Mouse (Mus musculus) gastrocnemius, postnatal 25 days (tissue): ENCODE measurements around the gene Serpinh1. TPM values are rescaled to one million over a fixed set of nuclear protein-coding genes. Genes with fewer than 3 reads are reported as not detected.

ENCODE experiments used
- DNase-seq: peaks from one replicate; pipeline ENCODE4 v3.0.0; 2022
- long read RNA-seq, 2 experiments: library from polyadenylated mRNA; stranded (forward); transcript quantifications; one replicate each; pipeline ENCODE4 v2.0.0; 2021
- total RNA-seq, 2 experiments: library from RNA; stranded (reverse); gene quantifications; 1 replicate in 1 of 2; 2 replicates in 1 of 2; pipeline ENCODE4 v1.2.3; 2021

Gene Serpinh1
- 100 to 1,000 TPM; 123 to 166 TPM for total RNA-seq
- long read RNA-seq, experiment 1, transcript Serpinh1-201 (5 exons, 2,215 nt): major isoform, 124 of 224 reads
- long read RNA-seq, experiment 1, partial matches to known transcripts: 4 of 224 reads
- long read RNA-seq, experiment 1, other reads (novel, unspliced or antisense): 89 of 224 reads
- long read RNA-seq, experiment 2, transcript Serpinh1-201 (5 exons, 2,215 nt): major isoform, 197 of 288 reads
- long read RNA-seq, experiment 2, transcript Serpinh1-203 (6 exons, 2,128 nt): minor isoform, 6 of 288 reads
- long read RNA-seq, experiment 2, partial matches to known transcripts: 11 of 288 reads
- long read RNA-seq, experiment 2, other reads (novel, unspliced or antisense): 72 of 288 reads

- peak; percentile 92 for DNase-seq
These were observed at the start of gene Serpinh1 for GRCm38 (mm10) chr7:99352526-99353400. Gene Serpinh1, minus strand, starts transcription at chr7:99353239.

- DNase-seq: no peak
These were observed 49.4 kb upstream of the Serpinh1 start for GRCm38 (mm10) chr7:99402477-99402876.

GRCm38 (mm10) chr7:99401373-99401772 lies 48.3 kb upstream of the Serpinh1 start:
- no peak for DNase-seq

GRCm38 (mm10) chr7:99396994-99397659 lies 44.1 kb upstream of the Serpinh1 start:
- DNase-seq: no peak

GRCm38 (mm10) chr7:99395908-99396616 lies 43.0 kb upstream of the Serpinh1 start:
- no peak for DNase-seq

GRCm38 (mm10) chr7:99395385-99395784 lies 42.3 kb upstream of the Serpinh1 start:
- no peak for DNase-seq

- DNase-seq: no peak
These were observed 40.8 kb upstream of the Serpinh1 start for GRCm38 (mm10) chr7:99393711-99394325.

GRCm38 (mm10) chr7:99392696-99393095 lies 39.7 kb upstream of the Serpinh1 start:
- no peak for DNase-seq

- no peak for DNase-seq
These were observed 37.5 kb upstream of the Serpinh1 start for GRCm38 (mm10) chr7:99390559-99390958.

GRCm38 (mm10) chr7:99387356-99387755 lies 34.3 kb upstream of the Serpinh1 start:
- DNase-seq: no peak

GRCm38 (mm10) chr7:99386811-99387210 lies 33.8 kb upstream of the Serpinh1 start:
- no peak for DNase-seq

- DNase-seq: peak; percentile 79
These were observed 33.0 kb upstream of the Serpinh1 start for GRCm38 (mm10) chr7:99386030-99386429.

GRCm38 (mm10) chr7:99384101-99384611 lies 31.1 kb upstream of the Serpinh1 start:
- no peak for DNase-seq

GRCm38 (mm10) chr7:99383246-99383645 lies 30.2 kb upstream of the Serpinh1 start:
- DNase-seq: no peak

GRCm38 (mm10) chr7:99382088-99383000 lies 29.3 kb upstream of the Serpinh1 start:
- no peak for DNase-seq

GRCm38 (mm10) chr7:99381214-99382087 lies 28.4 kb upstream of the Serpinh1 start, which contains the start of gene Gdpd5:
Gene Gdpd5, plus strand, starts transcription at chr7:99381414.
- peak; percentile 99 for DNase-seq

GRCm38 (mm10) chr7:99380491-99381213 lies 27.6 kb upstream of the Serpinh1 start:
- DNase-seq: no peak

GRCm38 (mm10) chr7:99378870-99379269 lies 25.8 kb upstream of the Serpinh1 start:
- no peak for DNase-seq
